Mouse (Mus musculus): ENCODE measurements around the gene As3mt.
"Not testable (repeated sequence)": the region's sequence is repeated elsewhere in the genome, so short reads cannot be mapped to it uniquely, and the experiment has no call there.

The As3mt gene

GRCm38 (mm10) chr19:46697840-46698517 lies 9.3 kb upstream of the As3mt start:
- DNase-seq (ENCODE audit: low read depth in 2 of 2, low spot score in 2 of 2) = no peak

- DNase-seq (ENCODE audit: low read depth in 2 of 2, low spot score in 2 of 2) = no peak
Observed at GRCm38 (mm10) chr19:46699011-46699481, 8.2 kb upstream of the As3mt start.

- no peak for DNase-seq (ENCODE audit: low read depth in 2 of 2, low spot score in 2 of 2)
Observed at GRCm38 (mm10) chr19:46701156-46701555, 6.1 kb upstream of the As3mt start.

GRCm38 (mm10) chr19:46705779-46706495 lies 1.3 kb upstream of the As3mt start:
- peak; percentile 13 to 26 for DNase-seq (ENCODE audit: low read depth in 2 of 2, low spot score in 2 of 2)

GRCm38 (mm10) chr19:46706540-46707295 lies 540 bp upstream of the As3mt start:
- no peak for DNase-seq (ENCODE audit: low read depth in 2 of 2, low spot score in 2 of 2)

- DNase-seq (ENCODE audit: low read depth in 2 of 2, low spot score in 2 of 2) = no peak
Observed at GRCm38 (mm10) chr19:46710614-46711013, 3.4 kb downstream of the As3mt start.

GRCm38 (mm10) chr19:46714234-46714633 lies 7.0 kb downstream of the As3mt start:
- no peak for DNase-seq (ENCODE audit: low read depth in 2 of 2, low spot score in 2 of 2)

GRCm38 (mm10) chr19:46715016-46715415 lies 7.8 kb downstream of the As3mt start:
- DNase-seq (ENCODE audit: low read depth in 2 of 2, low spot score in 2 of 2) = no peak

- no peak for DNase-seq (ENCODE audit: low read depth in 2 of 2, low spot score in 2 of 2)
Observed at GRCm38 (mm10) chr19:46718150-46718549, 10.9 kb downstream of the As3mt start.

GRCm38 (mm10) chr19:46724411-46724810 lies 17.2 kb downstream of the As3mt start:
- no peak for DNase-seq (ENCODE audit: low read depth in 2 of 2, low spot score in 2 of 2)

- DNase-seq (ENCODE audit: low read depth in 2 of 2, low spot score in 2 of 2) = no peak
Observed at GRCm38 (mm10) chr19:46726142-46726541, 18.9 kb downstream of the As3mt start.

GRCm38 (mm10) chr19:46727140-46727736 lies 20.0 kb downstream of the As3mt start:
- no peak for DNase-seq (ENCODE audit: low read depth in 2 of 2, low spot score in 2 of 2)

GRCm38 (mm10) chr19:46727945-46728540 lies 20.8 kb downstream of the As3mt start:
- no peak for DNase-seq (ENCODE audit: low read depth in 2 of 2, low spot score in 2 of 2)

- DNase-seq (ENCODE audit: low read depth in 2 of 2, low spot score in 2 of 2) = no peak
Observed at GRCm38 (mm10) chr19:46728909-46729308, 21.7 kb downstream of the As3mt start.

- DNase-seq (ENCODE audit: low read depth in 2 of 2, low spot score in 2 of 2) = no peak
Observed at GRCm38 (mm10) chr19:46731351-46731750, 24.1 kb downstream of the As3mt start.

GRCm38 (mm10) chr19:46732673-46733072 lies 25.4 kb downstream of the As3mt start:
- DNase-seq (ENCODE audit: low read depth in 2 of 2, low spot score in 2 of 2) = not testable (repeated sequence)

- no peak for DNase-seq (ENCODE audit: low read depth in 2 of 2, low spot score in 2 of 2)
Observed at GRCm38 (mm10) chr19:46733626-46734025, 26.4 kb downstream of the As3mt start.

- no peak for DNase-seq (ENCODE audit: low read depth in 2 of 2, low spot score in 2 of 2)
Observed at GRCm38 (mm10) chr19:46735241-46735640, 28.0 kb downstream of the As3mt start.

GRCm38 (mm10) chr19:46737106-46737505 lies 29.8 kb downstream of the As3mt start:
- DNase-seq (ENCODE audit: low read depth in 2 of 2, low spot score in 2 of 2) = no peak

GRCm38 (mm10) chr19:46740341-46741008 lies 33.2 kb downstream of the As3mt start:
- peak; percentile 62 to 73 for DNase-seq (ENCODE audit: low read depth in 2 of 2, low spot score in 2 of 2)
